Mouse (Mus musculus) small intestine, adult 2 months (tissue): Measurements from ENCODE around the gene Cldn8. TPM values are rescaled to one million over a fixed set of nuclear protein-coding genes. Genes with fewer than 3 reads are reported as not detected.

Source experiments
- H3K27ac ChIP-seq: fragments of 200-500 bp; 2 replicates; pipeline ENCODE4 v1.5.1; 2012; ENCODE audit warnings: low read depth, low read length, control low read depth, inconsistent platforms; ENCODE audit not compliant: insufficient read depth
- H3K27me3 ChIP-seq: fragments of 200-500 bp; 2 replicates; pipeline ENCODE4 v1.6.1; 2012; ENCODE audit warnings: mild to moderate bottlenecking, moderate library complexity, low read length, inconsistent platforms; ENCODE audit not compliant: control insufficient read depth, insufficient read depth
- H3K36me3 ChIP-seq: fragments of 200-500 bp; 2 replicates; pipeline ENCODE4 v1.6.1; 2012; ENCODE audit warnings: mild to moderate bottlenecking, low read length, control low read depth, inconsistent platforms; ENCODE audit not compliant: control insufficient read depth, insufficient read depth
- H3K4me1 ChIP-seq: fragments of 200-500 bp; 2 replicates; pipeline ENCODE4 v1.6.1; 2012; ENCODE audit warnings: low read length, inconsistent platforms, mixed read lengths; ENCODE audit not compliant: control insufficient read depth, insufficient read depth, insufficient read length
- H3K4me3 ChIP-seq: fragments of 200-500 bp; 2 replicates; pipeline ENCODE4 v1.5.1; 2012; ENCODE audit warnings: low read depth, mild to moderate bottlenecking, control low read depth, inconsistent platforms, low read length, moderate library complexity
- CTCF ChIP-seq: fragments of 200-500 bp; IDR thresholded peaks from 2 replicates; pipeline ENCODE4 v1.5.1; 2012; ENCODE audit warnings: low read depth, mild to moderate bottlenecking, control low read depth, inconsistent platforms, low read length, moderate library complexity, mixed read lengths; ENCODE audit not compliant: insufficient replicate concordance, insufficient read length; ENCODE audit errors: extremely low read depth
- POLR2A ChIP-seq: fragments of 200-500 bp; IDR thresholded peaks from 2 replicates; pipeline ENCODE4 v1.6.1; 2012; ENCODE audit warnings: low read depth, mild to moderate bottlenecking, control low read depth, inconsistent platforms, low read length, moderate library complexity
- WGBS: fragments of 180-500 bp; shearing (Covaris S2); methylation state at CpG from one replicate; pipeline ENCODE4 v1.1.7; 2018; 5-methylcytosine and 5-hydroxymethylcytosine counted together
- polyA plus RNA-seq: library from polyadenylated mRNA; depleted of rRNA; stranded (reverse); fragments of >200 nt; gene quantifications from 2 replicates; pipeline ENCODE4 v1.2.3, GENCODE M21; 2012; rRNA removed

The Cldn8 gene
- 0.39 and 0.55 TPM in 2 replicates for polyA plus RNA-seq

DNA sequence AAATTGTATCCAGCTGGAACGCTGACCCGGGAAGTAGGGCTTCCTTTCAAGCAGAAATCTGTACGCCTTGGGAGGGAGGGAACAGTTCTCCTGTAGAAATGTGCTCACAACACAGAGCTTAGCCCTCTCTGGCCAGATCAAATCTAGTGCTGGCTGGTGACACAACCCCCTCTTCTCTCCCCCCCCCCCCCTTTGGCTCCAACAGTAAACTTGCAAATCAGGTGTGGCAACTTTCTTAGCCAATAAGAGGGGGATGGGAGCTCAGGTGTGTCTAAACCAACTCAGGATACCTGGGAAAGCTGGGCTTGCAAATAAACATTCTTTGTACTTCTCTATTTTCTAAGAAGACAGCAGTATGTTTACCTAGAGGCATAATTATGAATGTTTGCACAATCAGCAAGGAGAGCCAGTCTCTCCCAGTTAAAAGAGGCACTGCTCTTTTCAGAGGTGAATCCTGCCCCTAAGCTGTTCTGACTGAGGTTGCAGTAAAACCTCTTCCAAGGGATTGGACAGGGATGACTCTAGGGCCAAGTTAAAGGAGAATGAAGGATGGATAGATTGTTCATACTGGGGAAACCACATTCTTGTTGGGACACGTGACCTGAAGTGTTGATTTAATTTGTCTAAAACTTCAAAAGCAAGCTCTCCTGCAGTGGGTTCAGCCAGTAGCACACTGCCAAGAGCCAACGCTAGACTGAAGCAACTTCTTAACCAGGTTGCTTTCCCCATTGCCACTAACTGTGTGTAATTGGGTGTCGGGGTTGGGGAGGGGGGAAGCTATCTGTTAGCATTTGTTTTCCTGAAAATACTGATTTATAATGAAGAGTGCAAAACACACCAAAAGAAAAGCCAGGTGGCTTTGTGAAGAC lies at the start of gene Cldn8:
Cldn8 (minus strand) TSS at position 139 of the 869 bp plus-strand sequence.
- no peaks in the 10 kb centered on the region for H3K36me3 ChIP-seq
- WGBS: 29% methylated on average over 6 of the region's 6 CpGs
- H3K4me3 ChIP-seq: peak within 1 kb of the TSS; percentile 32
- no peak within 1 kb of the TSS for H3K27ac ChIP-seq
- H3K4me1 ChIP-seq: peaks cover 6% of the 10 kb centered on the region; the same call in 1 of the 2 replicates
- TF ChIP-seq POLR2A (no peak), CTCF (no peak)
- H3K27me3 ChIP-seq: no peaks in the 10 kb centered on the region

- Histone ChIP-seq H3K36me3 (no peaks in the 10 kb centered on the region), H3K27me3 (no peaks in the 10 kb centered on the region), H3K4me3 (no peak overlapping the region), H3K27ac (no peak overlapping the region), H3K4me1 (no peaks in the 10 kb centered on the region)
- TF ChIP-seq POLR2A (no peak), CTCF (no peak)
- 73% methylated on average over 4 of the region's 4 CpGs for WGBS
Measured at GRCm38 (mm10) chr16:88612712-88613111, 49.7 kb upstream of the Cldn8 start.

DNA sequence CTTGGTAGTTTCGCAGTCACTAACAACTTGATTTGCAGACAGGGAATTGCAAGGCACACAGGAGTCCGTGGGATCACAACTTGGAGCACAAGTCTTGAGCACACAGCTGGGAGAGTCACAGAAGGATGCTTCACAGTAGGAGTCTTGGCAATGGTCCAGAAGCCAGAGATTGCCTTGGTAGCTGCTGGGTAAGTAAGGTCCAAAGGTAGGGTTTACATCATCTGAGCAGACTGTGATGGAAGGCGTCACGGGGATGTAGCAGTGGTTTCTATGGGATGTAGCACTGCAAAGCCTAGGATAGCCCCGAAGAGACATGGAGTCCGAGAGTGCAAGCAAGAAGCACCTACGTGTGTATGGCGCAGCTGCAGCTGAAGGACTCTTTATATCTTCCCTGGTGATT lies 48.9 kb upstream of the Cldn8 start, which contains the start of gene Krtap24-1:
Krtap24-1 (minus strand) TSS at position 358 of the 400 bp plus-strand sequence.
- H3K4me1 ChIP-seq: no peaks in the 10 kb centered on the region
- 61% methylated on average over 8 of the region's 8 CpGs for WGBS
- TF ChIP-seq POLR2A (no peak), CTCF (no peak)
- H3K36me3 ChIP-seq: no peaks in the 10 kb centered on the region
- no peak within 1 kb of the TSS for H3K4me3 ChIP-seq
- H3K27me3 ChIP-seq: no peaks in the 10 kb centered on the region
- no peak within 1 kb of the TSS for H3K27ac ChIP-seq

GRCm38 (mm10) chr16:88604570-88604969 lies 41.6 kb upstream of the Cldn8 start:
- H3K4me1 ChIP-seq: peaks cover 6% of the 10 kb centered on the region; the same call in 1 of the 2 replicates
- H3K36me3 ChIP-seq: no peaks in the 10 kb centered on the region
- no peaks in the 10 kb centered on the region for H3K27me3 ChIP-seq
- no peak overlapping the region for H3K27ac ChIP-seq
- 89% methylated on average over 6 of the region's 6 CpGs for WGBS
- TF ChIP-seq POLR2A: no peak
- no peak for TF ChIP-seq CTCF
- H3K4me3 ChIP-seq: no peak overlapping the region

DNA sequence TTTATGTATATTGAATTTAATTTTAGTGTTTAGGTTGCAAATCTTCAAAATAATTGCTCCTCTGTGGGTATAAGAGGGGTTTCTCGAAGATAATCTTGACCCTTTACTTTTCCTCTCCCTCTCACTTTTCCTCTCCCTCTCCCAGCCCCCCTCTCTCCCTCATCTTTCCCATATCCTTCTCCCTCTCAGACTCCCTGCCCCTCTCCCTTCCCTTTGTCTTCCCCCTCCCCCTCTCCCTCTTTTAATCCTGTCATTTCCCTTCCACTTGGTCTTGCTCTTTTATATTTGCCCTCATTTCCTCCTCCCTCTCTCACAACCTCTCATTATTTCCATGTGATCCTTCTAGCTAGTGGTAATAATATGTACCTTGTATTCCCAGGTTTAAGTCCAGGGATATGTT lies 39.5 kb upstream of the Cldn8 start:
- no peak overlapping the region for H3K4me3 ChIP-seq

GRCm38 (mm10) chr16:88600303-88600702 lies 37.3 kb upstream of the Cldn8 start:
- Histone ChIP-seq H3K4me3 (no peak overlapping the region), H3K4me1 (peaks cover 9% of the 10 kb centered on the region; the same call in 1 of the 2 replicates), H3K36me3 (no peaks in the 10 kb centered on the region), H3K27ac (peak overlapping the region; percentile 86), H3K27me3 (no peaks in the 10 kb centered on the region)
- TF ChIP-seq CTCF: no peak
- no peak for TF ChIP-seq POLR2A
- WGBS: 26% methylated on average over 8 of the region's 8 CpGs

More for the DNA sequence above, 39.5 kb upstream of the Cldn8 start:
- Histone ChIP-seq H3K27ac (no peak overlapping the region), H3K27me3 (no peaks in the 10 kb centered on the region), H3K4me1 (peaks cover 9% of the 10 kb centered on the region; the same call in 1 of the 2 replicates), H3K36me3 (no peaks in the 10 kb centered on the region)
- 83% methylated on average over 1 of the region's 1 CpGs for WGBS
- no peak for TF ChIP-seq POLR2A

DNA sequence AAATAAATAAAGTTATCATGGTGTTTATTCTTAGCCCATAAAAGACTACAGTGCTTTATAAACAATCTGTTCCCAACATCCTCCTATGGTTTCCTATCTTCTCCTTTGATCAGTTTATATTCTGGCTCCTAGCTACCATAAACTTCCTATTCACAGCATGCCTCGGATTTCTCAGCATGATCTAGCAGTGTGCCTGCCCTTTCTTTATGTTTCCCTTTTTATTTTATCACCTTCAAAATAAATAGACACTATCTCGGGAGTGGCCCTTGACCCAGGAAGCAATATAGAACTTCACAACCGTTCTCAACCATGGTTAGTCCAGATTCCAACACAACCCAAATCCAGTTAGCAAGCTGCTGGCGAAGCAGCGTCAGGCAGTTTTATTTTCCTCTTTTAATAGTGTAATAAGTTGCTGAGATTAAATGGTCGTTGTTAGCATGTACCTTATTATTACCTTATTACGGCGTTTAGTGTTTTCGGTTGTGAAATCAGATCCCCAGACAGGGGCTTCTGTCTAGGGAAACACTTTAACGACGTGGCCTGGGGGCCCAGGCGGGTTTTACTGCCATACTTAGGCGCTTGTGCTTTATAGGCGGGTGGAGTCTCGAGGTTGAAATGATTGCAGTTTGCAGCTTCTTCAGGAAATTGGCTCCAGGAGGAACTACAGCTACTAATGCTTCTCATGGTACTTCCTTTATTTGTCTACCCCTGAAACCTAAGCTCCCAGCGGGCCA lies 36.7 kb upstream of the Cldn8 start:
- H3K4me1 ChIP-seq: peaks cover 9% of the 10 kb centered on the region; the same call in 1 of the 2 replicates
- H3K27me3 ChIP-seq: no peaks in the 10 kb centered on the region
- no peak for TF ChIP-seq POLR2A
- no peak for TF ChIP-seq CTCF
- H3K27ac ChIP-seq: peak overlapping the region; percentile 86
- WGBS: 17% methylated on average over 16 of the region's 16 CpGs
- H3K4me3 ChIP-seq: peak overlapping the region; percentile 20; the same call in 1 of the 2 replicates
- H3K36me3 ChIP-seq: no peaks in the 10 kb centered on the region
